Comparison of ENCODE assay signal across 41 mouse cellular contexts in the genomic region with DNA sequence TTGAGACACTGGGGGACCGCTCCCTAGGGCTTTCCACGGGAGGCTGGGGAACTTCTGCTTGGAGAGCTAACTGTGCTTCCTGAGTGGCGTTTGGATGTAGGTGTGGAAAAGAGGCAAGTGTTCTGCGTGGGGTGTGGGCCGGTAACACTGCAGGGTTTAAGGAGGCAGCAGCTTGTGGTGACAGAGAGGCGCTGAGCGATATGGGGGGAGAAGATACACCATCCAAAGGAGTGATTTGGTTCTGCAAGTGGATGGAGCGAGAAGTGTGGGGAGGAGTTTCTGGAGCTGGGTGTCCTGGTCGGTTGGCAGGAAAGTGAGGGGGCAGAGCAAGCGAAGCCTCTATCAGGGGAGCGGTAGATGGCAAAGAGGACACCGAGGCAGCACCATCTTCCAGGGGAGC. TPM values are rescaled to one million over a fixed set of nuclear protein-coding genes. Genes with fewer than 3 reads are reported as not detected.
A peak's percentile ranks its signal among the peaks of the same experiment; 100 is the strongest.
DNase-seq lines count a peak whose midpoint lies in the region; ATAC-seq and TF ChIP-seq lines count a peak whose summit lies in the region.
"Had no signal": no experiment of that assay in that cellular context is flagged by ENCODE, and none has a peak within 500 bp of the region (broad histone marks: within the 10 kb centered on the region; RNA-seq: fewer than 3 reads in every experiment).

No protein-coding gene starts in this region.

- TF ChIP-seq CTCF in hindbrain, postnatal 0 days (IDR thresholded peaks at IDR 0.05; ENCODE audit: low read depth): no peak

- intact Hi-C loops in left cerebral cortex, postnatal 10 days (cut with DNase I): no loop called here
- intact Hi-C loops in left cerebral cortex, postnatal 36 days (cut with DNase I): no loop called here

- H3K4me3 ChIP-seq in hindbrain, embryonic 10.5 days: no peak overlapping the region
- no peak overlapping the region for H3K4me3 ChIP-seq in hindbrain, postnatal 0 days (ENCODE audit: low read length)
- H3K4me3 ChIP-seq: forebrain, embryonic 12.5 days; heart, adult 2 months; heart, embryonic 13.5 days; intestine, embryonic 15.5 days; limb, embryonic 10.5 days; limb, embryonic 15.5 days; liver, embryonic 13.5 days; midbrain, embryonic 10.5 days; midbrain, embryonic 15.5 days had no signal

- no peak overlapping the region for H3K9ac ChIP-seq in hindbrain, postnatal 0 days (replicated peaks; ENCODE audit: low read length)
- H3K9ac ChIP-seq: forebrain, embryonic 12.5 days; forebrain, postnatal 0 days; heart, embryonic 13.5 days; intestine, embryonic 15.5 days; limb, embryonic 15.5 days; liver, embryonic 13.5 days; midbrain, embryonic 15.5 days had no signal

- H3K4me1 ChIP-seq in hindbrain, embryonic 10.5 days (replicated peaks): peaks cover 19% of the 10 kb centered on the region
- no peaks in the 10 kb centered on the region for H3K4me1 ChIP-seq in hindbrain, postnatal 0 days (ENCODE audit: insufficient read depth, low read length)
- H3K4me1 ChIP-seq: intestine, embryonic 15.5 days; limb, embryonic 15.5 days; liver, embryonic 13.5 days had no signal

- no peaks in the 10 kb centered on the region for H3K36me3 ChIP-seq in hindbrain, embryonic 10.5 days
- no peaks in the 10 kb centered on the region for H3K36me3 ChIP-seq in hindbrain, postnatal 0 days (ENCODE audit: insufficient read depth, low read length)
- H3K36me3 ChIP-seq: forebrain, embryonic 12.5 days; heart, embryonic 13.5 days; intestine, embryonic 15.5 days; limb, embryonic 10.5 days; limb, embryonic 15.5 days; liver, embryonic 13.5 days; midbrain, embryonic 10.5 days; midbrain, embryonic 15.5 days had no signal

- H3K4me2 ChIP-seq in hindbrain, postnatal 0 days (ENCODE audit: low read depth, low read length): no peak overlapping the region
- H3K4me2 ChIP-seq: forebrain, embryonic 12.5 days; intestine, embryonic 15.5 days; limb, embryonic 15.5 days; midbrain, embryonic 15.5 days had no signal

- peaks cover 19% of the 10 kb centered on the region; the same call in 1 of the 2 replicates for H3K27me3 ChIP-seq in hindbrain, embryonic 10.5 days (ENCODE audit: insufficient read depth, poor library complexity, severe bottlenecking)
- H3K27me3 ChIP-seq in hindbrain, postnatal 0 days (ENCODE audit: insufficient read depth, low read length): no peaks in the 10 kb centered on the region
- H3K27me3 ChIP-seq: forebrain, embryonic 12.5 days; intestine, embryonic 15.5 days; limb, embryonic 15.5 days; midbrain, embryonic 15.5 days had no signal

- H3K27ac ChIP-seq in hindbrain, embryonic 10.5 days: peak overlapping the region; percentile 13; the same call in 1 of the 2 replicates
- no peak overlapping the region for H3K27ac ChIP-seq in hindbrain, postnatal 0 days
- H3K27ac ChIP-seq: forebrain, embryonic 12.5 days; heart, adult 2 months; heart, embryonic 13.5 days; intestine, embryonic 15.5 days; limb, embryonic 10.5 days; limb, embryonic 15.5 days; liver, embryonic 13.5 days; midbrain, embryonic 10.5 days; midbrain, embryonic 15.5 days; stomach, postnatal 0 days had no signal

- 90% methylated on average over 12 of the region's 12 CpGs for WGBS in hindbrain, embryonic 10.5 days
- 86% methylated on average over 12 of the region's 12 CpGs for WGBS in hindbrain, postnatal 0 days

- no peaks in the 10 kb centered on the region for H3K9me3 ChIP-seq in hindbrain, embryonic 10.5 days
- no peaks in the 10 kb centered on the region for H3K9me3 ChIP-seq in hindbrain, postnatal 0 days (ENCODE audit: low read length)
- H3K9me3 ChIP-seq: forebrain, embryonic 12.5 days; heart, embryonic 13.5 days; intestine, embryonic 15.5 days; limb, embryonic 10.5 days; limb, embryonic 15.5 days; liver, embryonic 13.5 days; midbrain, embryonic 10.5 days; midbrain, embryonic 15.5 days had no signal

- no peak for ATAC-seq in hindbrain, postnatal 0 days
- ATAC-seq: forebrain, postnatal 0 days; hindbrain, embryonic 16.5 days; intestine, embryonic 15.5 days; midbrain, embryonic 15.5 days had no signal

- DNase-seq in hindbrain, embryonic 10.5 days (ENCODE audit: low spot score): no peak
- no peak for DNase-seq in hindbrain, postnatal 0 days (ENCODE audit: low spot score)
- DNase-seq in left cerebral cortex, adult 8-10 months (ENCODE audit: low spot score in 2 of 2): peak; percentile 20 to 56
- DNase-seq in left cerebral cortex, postnatal 10 days (ENCODE audit: extremely low spot score in 1 of 2, low spot score in 2 of 2): no peak
- DNase-seq in frontal cortex, postnatal 36 days (ENCODE audit: low spot score in 2 of 2): peak; percentile 45 to 54
- peak; percentile 50 to 53 for DNase-seq in left cerebral cortex, postnatal 36 days (ENCODE audit: low spot score in 2 of 2)
- no peak for DNase-seq in cerebellum, adult 11-12 months
- DNase-seq: adrenal gland, postnatal 25 days; cerebellum, adult 2 months; cerebellum, postnatal 14 days; forebrain, postnatal 0 days; heart, adult 2 months; heart, postnatal 10 days; kidney, adult 2 months; kidney, postnatal 36 days; liver, embryonic 13.5 days; lung, adult 2 months; lung, postnatal 10 days; thymus, adult 2 months; thymus, postnatal 36 days had no signal

RNA-seq across cellular contexts. Expression of a gene that starts 6.6 kb away (rescaled TPM):
- polyA plus RNA-seq in hindbrain, embryonic 10.5 days (2016; fragmentation: Nextera tagmentation; extraction: Ambion mirVana): 0.05 TPM in 1 of 2 replicates, not detected in the other
- not detected in 2 replicates for total RNA-seq in hindbrain, postnatal 0 days (2014; rRNA removed)
- 0.09 and 0.16 TPM in 2 replicates for polyA plus RNA-seq in hindbrain, postnatal 0 days (2015; fragmentation: Nextera tagmentation; extraction: Ambion mirVana)
- total RNA-seq in left cerebral cortex, adult 8-10 months (2022): under 1 TPM; 0.11 to 0.23 (median 0.14) TPM
- total RNA-seq in left cerebral cortex, postnatal 10 days (2021): under 1 TPM; 0.19 to 0.20 TPM
- under 1 TPM; 0.12 to 0.25 TPM for total RNA-seq in left cerebral cortex, postnatal 36 days (2021)
- total RNA-seq: adrenal gland, adult 18-20 months; adrenal gland, postnatal 25 days; forebrain, postnatal 0 days; gastrocnemius, adult 8-10 months; heart, adult 2 months; heart, postnatal 10 days; megakaryocyte progenitor cell, adult 5-6 weeks; neutrophil, adult 5-6 weeks had no signal
- polyA plus RNA-seq: heart, embryonic 13.5 days; hindbrain, embryonic 16.5 days; intestine, embryonic 15.5 days; kidney, adult 2 months; kidney, embryonic 16.5 days; limb, embryonic 10.5 days; limb, embryonic 15.5 days; lung, adult 2 months; neural tube, embryonic 11.5 days; spleen, adult 2 months; stomach, postnatal 0 days had no signal

RNA-seq across cellular contexts. Expression of a gene that starts 8.6 kb away (rescaled TPM):
- 0.04 TPM in 1 of 2 replicates, not detected in the other for polyA plus RNA-seq in hindbrain, embryonic 10.5 days (2016; fragmentation: Nextera tagmentation; extraction: Ambion mirVana)
- total RNA-seq in hindbrain, postnatal 0 days (2014; rRNA removed): 0.21 TPM in 1 of 2 replicates, not detected in the other
- polyA plus RNA-seq in hindbrain, postnatal 0 days (2015; fragmentation: Nextera tagmentation; extraction: Ambion mirVana): not detected in 2 replicates
- total RNA-seq in left cerebral cortex, adult 8-10 months (2022): under 1 TPM in 2 of 4 experiments, not detected in 2; 0.07 to 0.17 TPM
- not detected for total RNA-seq in left cerebral cortex, postnatal 10 days (2021)
- total RNA-seq in left cerebral cortex, postnatal 36 days (2021): not detected
- total RNA-seq: adrenal gland, adult 18-20 months; adrenal gland, postnatal 25 days; gastrocnemius, adult 8-10 months; heart, adult 2 months; heart, postnatal 10 days; megakaryocyte progenitor cell, adult 5-6 weeks; neutrophil, adult 5-6 weeks had no signal
- polyA plus RNA-seq: cerebellum, adult 2 months; forebrain, embryonic 12.5 days; forebrain, postnatal 0 days; heart, embryonic 13.5 days; hindbrain, embryonic 11.5 days; intestine, embryonic 15.5 days; kidney, embryonic 16.5 days; limb, embryonic 10.5 days; limb, embryonic 15.5 days; liver, embryonic 13.5 days; lung, adult 2 months; midbrain, embryonic 10.5 days; midbrain, embryonic 15.5 days; neural tube, embryonic 11.5 days; spleen, adult 2 months; stomach, postnatal 0 days had no signal

RNA-seq across cellular contexts. Expression of a gene that starts 9.6 kb away (rescaled TPM):
- polyA plus RNA-seq in hindbrain, embryonic 10.5 days (2016; fragmentation: Nextera tagmentation; extraction: Ambion mirVana): not detected in 2 replicates
- total RNA-seq in hindbrain, postnatal 0 days (2014; rRNA removed): not detected in 2 replicates
- polyA plus RNA-seq in hindbrain, postnatal 0 days (2015; fragmentation: Nextera tagmentation; extraction: Ambion mirVana): not detected in 2 replicates
- not detected for total RNA-seq in left cerebral cortex, adult 8-10 months (2022)
- total RNA-seq in left cerebral cortex, postnatal 10 days (2021): not detected
- not detected for total RNA-seq in left cerebral cortex, postnatal 36 days (2021)
- total RNA-seq: adrenal gland, adult 18-20 months; adrenal gland, postnatal 25 days; forebrain, postnatal 0 days; gastrocnemius, adult 8-10 months; gastrocnemius, postnatal 4 days; heart, adult 2 months; heart, postnatal 10 days; megakaryocyte progenitor cell, adult 5-6 weeks had no signal
- polyA plus RNA-seq: brain, embryonic 14.5 days; cerebellum, adult 2 months; cortical plate, adult 2 months; embryonic facial prominence, embryonic 14.5 days; forebrain, embryonic 12.5 days; forebrain, postnatal 0 days; heart, adult 2 months; heart, embryonic 13.5 days; hindbrain, embryonic 11.5 days; hindbrain, embryonic 16.5 days; intestine, embryonic 15.5 days; kidney, adult 2 months; kidney, embryonic 16.5 days; limb, embryonic 10.5 days; limb, embryonic 15.5 days; liver, embryonic 13.5 days; lung, adult 2 months; midbrain, embryonic 10.5 days; midbrain, embryonic 15.5 days; neural tube, embryonic 11.5 days; spleen, adult 2 months; stomach, postnatal 0 days; thymus, adult 2 months had no signal

RNA-seq across cellular contexts. Expression of a gene that starts 27.9 kb away (rescaled TPM):
- polyA plus RNA-seq in hindbrain, embryonic 10.5 days (2016; fragmentation: Nextera tagmentation; extraction: Ambion mirVana): 144 and 181 TPM in 2 replicates
- 16.8 and 17.9 TPM in 2 replicates for total RNA-seq in hindbrain, postnatal 0 days (2014; rRNA removed)
- 20.2 and 22.9 TPM in 2 replicates for polyA plus RNA-seq in hindbrain, postnatal 0 days (2015; fragmentation: Nextera tagmentation; extraction: Ambion mirVana)
- 10 to 100 TPM; 15.1 to 32.6 (median 20.4) TPM for total RNA-seq in left cerebral cortex, adult 8-10 months (2022)
- total RNA-seq in left cerebral cortex, postnatal 10 days (2021): 10 to 100 TPM; 15.5 to 15.9 TPM
- total RNA-seq in left cerebral cortex, postnatal 36 days (2021): 10 to 100 TPM; 17.2 to 20.5 TPM

RNA-seq across cellular contexts. Expression of a gene that starts 28.0 kb away (rescaled TPM):
- polyA plus RNA-seq in hindbrain, embryonic 10.5 days (2016; fragmentation: Nextera tagmentation; extraction: Ambion mirVana): not detected in 2 replicates
- total RNA-seq in hindbrain, postnatal 0 days (2014; rRNA removed): not detected in 2 replicates
- polyA plus RNA-seq in hindbrain, postnatal 0 days (2015; fragmentation: Nextera tagmentation; extraction: Ambion mirVana): not detected in 2 replicates
- total RNA-seq in left cerebral cortex, adult 8-10 months (2022): not detected
- total RNA-seq in left cerebral cortex, postnatal 10 days (2021): not detected
- not detected for total RNA-seq in left cerebral cortex, postnatal 36 days (2021)
- total RNA-seq: adrenal gland, adult 18-20 months; adrenal gland, postnatal 25 days; forebrain, postnatal 0 days; gastrocnemius, adult 8-10 months; gastrocnemius, postnatal 4 days; heart, adult 2 months; heart, postnatal 10 days; megakaryocyte progenitor cell, adult 5-6 weeks; neutrophil, adult 5-6 weeks had no signal
- polyA plus RNA-seq: embryonic facial prominence, embryonic 14.5 days; forebrain, embryonic 12.5 days; forebrain, postnatal 0 days; heart, embryonic 13.5 days; hindbrain, embryonic 11.5 days; hindbrain, embryonic 16.5 days; intestine, embryonic 15.5 days; kidney, adult 2 months; kidney, embryonic 16.5 days; limb, embryonic 10.5 days; limb, embryonic 15.5 days; liver, embryonic 13.5 days; lung, adult 2 months; midbrain, embryonic 10.5 days; midbrain, embryonic 15.5 days; neural tube, embryonic 11.5 days; spleen, adult 2 months; stomach, postnatal 0 days had no signal

Comparison
In these comparisons a context has a peak if more than half of its experiments do, and no peak if none do; other contexts are left out.
1. DNase-seq: peak in left cerebral cortex, adult 8-10 months (2 of 2), frontal cortex, postnatal 36 days (2 of 2) and left cerebral cortex, postnatal 36 days (2 of 2); none in hindbrain, embryonic 10.5 days (single experiment), hindbrain, postnatal 0 days (single experiment), left cerebral cortex, postnatal 10 days (0 of 2) and cerebellum, adult 11-12 months (single experiment).